Mouse (Mus musculus): Measurements from ENCODE around the gene Kif18a.

DNA sequence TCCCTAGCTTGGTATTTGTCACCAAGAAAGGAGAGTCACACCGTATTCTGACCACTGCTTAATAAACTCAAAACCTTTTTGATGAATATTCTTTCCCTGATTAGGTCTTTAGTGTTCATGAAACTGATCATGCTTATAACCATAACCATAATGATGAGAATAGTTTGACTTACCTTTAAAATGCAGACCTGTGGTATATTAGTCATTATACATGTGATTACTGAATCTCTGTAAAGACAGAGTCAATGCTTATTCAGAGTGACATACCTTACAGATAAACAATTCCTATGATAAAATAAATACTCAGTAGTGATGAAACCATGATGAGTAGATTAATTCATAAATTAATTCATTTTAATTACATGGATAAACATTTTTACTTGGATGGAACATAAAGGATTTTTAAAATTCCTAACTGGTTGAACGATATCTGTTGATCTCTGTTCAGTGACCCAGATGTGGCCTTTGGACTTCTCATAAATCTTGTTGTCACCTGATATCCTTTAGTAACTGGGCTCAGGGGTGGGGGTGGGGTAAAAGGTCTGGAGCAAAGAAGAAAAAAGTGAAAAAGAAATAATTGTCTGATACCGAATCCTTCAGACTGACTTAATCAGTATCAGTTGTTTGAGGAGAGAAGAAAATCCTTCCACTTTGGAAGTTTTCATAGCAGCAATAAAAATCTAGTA, 78.1 kb downstream of the Kif18a start:
- TF ChIP-seq POLR2A (IDR thresholded peaks at IDR 0.05; ENCODE audit: extremely low read depth, insufficient read depth, low read length) (no peak), CTCF (IDR thresholded peaks at IDR 0.05; ENCODE audit: low read depth, low read length) (no peak)

Measured in liver, adult 2 months (tissue).